Mouse (Mus musculus): Measurements from ENCODE around the gene Pgpep1l.

- TF ChIP-seq POLR2A (IDR thresholded peaks at IDR 0.05; ENCODE audit: borderline replicate concordance, control insufficient read depth, low read depth, low read length) (no peak), CTCF (IDR thresholded peaks at IDR 0.05; ENCODE audit: control insufficient read depth, insufficient read depth, low read length) (no peak)
Observed at GRCm38 (mm10) chr7:68227021-68227420, 37.0 kb downstream of the Pgpep1l start.

Measured in bone marrow, adult 2 months (tissue).